Mouse (Mus musculus) testis, adult 2 months (tissue): ENCODE measurements around the gene Tln2.

ENCODE experiments used
- CTCF ChIP-seq: fragments of 200-500 bp; IDR thresholded peaks from 2 replicates; pipeline ENCODE4 v1.5.1; 2012; ENCODE audit warnings: low read depth, mild to moderate bottlenecking, inconsistent platforms, low read length, moderate library complexity; ENCODE audit not compliant: control insufficient read depth, insufficient read depth, insufficient replicate concordance
- POLR2A ChIP-seq: fragments of 200-500 bp; IDR thresholded peaks from 2 replicates; pipeline ENCODE4 v1.6.1; 2012; ENCODE audit warnings: low read depth, mild to moderate bottlenecking, inconsistent platforms, low read length, moderate library complexity; ENCODE audit not compliant: control insufficient read depth

- TF ChIP-seq POLR2A (no peak), CTCF (no peak)
Measured at GRCm38 (mm10) chr9:67573683-67573979, 14.1 kb upstream of the Tln2 start.
